Mouse (Mus musculus): ENCODE measurements at regions not wholly inside any gene's neighbourhood (a gene's known extent, or its start where the extent isn't known, plus 50 kb on each side); places are given as distances from the start of the nearest gene placed in this dataset.

GRCm38 (mm10) chr2:33942085-33942484 lies 54.3 kb upstream of the Mvb12b start:
- in situ Hi-C loops (cut with MboI, MseI): no loop called here

DNA sequence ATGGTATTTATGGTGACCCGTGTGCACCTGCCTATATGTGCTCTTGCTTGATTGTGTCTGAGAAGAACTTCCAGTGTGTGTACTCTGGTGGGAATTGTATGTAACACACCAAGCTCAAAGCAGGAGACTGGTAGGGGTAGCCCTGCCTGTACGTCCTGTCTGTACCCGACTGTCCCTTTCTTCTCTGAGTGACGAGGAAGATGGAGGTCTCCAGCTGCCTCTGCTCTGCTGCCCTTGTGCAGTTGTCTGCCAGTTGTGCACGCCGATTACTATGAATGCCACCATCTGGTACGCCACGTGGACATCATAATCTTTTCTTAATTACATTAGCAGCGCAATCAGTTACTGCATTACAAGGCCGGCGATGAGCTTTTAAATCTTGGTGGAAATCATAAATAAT lies 53.6 kb upstream of the Mvb12b start:
- in situ Hi-C loops (cut with MboI, MseI): no loop called here

- in situ Hi-C loops (cut with MboI, MseI): no loop called here
Measured at GRCm38 (mm10) chr2:33939836-33940235, 52.1 kb upstream of the Mvb12b start.
